In genomic region chr8:115400013-115400720, GRCm38 (mm10) we compare ENCODE assay signal across 19 mouse cellular contexts.
DNase-seq lines count a peak whose midpoint lies in the region; ATAC-seq lines count a peak whose summit lies in the region.
"Had no signal": no experiment of that assay in that cellular context is flagged by ENCODE, and none has a peak within 500 bp of the region (broad histone marks: within the 10 kb centered on the region; RNA-seq: fewer than 3 reads in every experiment).

No protein-coding gene starts in this region.

- no peaks in the 10 kb centered on the region for H3K27me3 ChIP-seq in heart, embryonic 16.5 days (ENCODE audit: control insufficient read depth, insufficient read depth, low read length)
- H3K27me3 ChIP-seq: forebrain, embryonic 15.5 days; liver, embryonic 12.5 days; midbrain, embryonic 15.5 days had no signal

- H3K36me3 ChIP-seq in heart, embryonic 16.5 days (ENCODE audit: control insufficient read depth, insufficient read depth): no peaks in the 10 kb centered on the region
- H3K36me3 ChIP-seq: forebrain, embryonic 15.5 days; liver, embryonic 12.5 days; midbrain, embryonic 15.5 days had no signal

- no peak overlapping the region for H3K4me2 ChIP-seq in heart, embryonic 16.5 days (ENCODE audit: low read depth, low read length)
- H3K4me2 ChIP-seq: forebrain, embryonic 15.5 days; liver, embryonic 12.5 days; lung, embryonic 14.5 days; midbrain, embryonic 15.5 days had no signal

- WGBS in heart, embryonic 16.5 days: 59% methylated on average over 15 of the region's 15 CpGs

- H3K4me3 ChIP-seq in heart, embryonic 16.5 days (ENCODE audit: low read length): no peak overlapping the region
- H3K4me3 ChIP-seq: erythroblast, embryonic 14.5 days; forebrain, embryonic 15.5 days; liver, embryonic 12.5 days; midbrain, embryonic 15.5 days had no signal

- H3K4me1 ChIP-seq in heart, embryonic 16.5 days (ENCODE audit: control insufficient read depth, insufficient read depth, low read length): no peaks in the 10 kb centered on the region
- H3K4me1 ChIP-seq: forebrain, embryonic 15.5 days; liver, embryonic 12.5 days; midbrain, embryonic 15.5 days had no signal

- ATAC-seq in heart, embryonic 16.5 days (replicated peaks; ENCODE audit: extremely low read depth, insufficient read depth, low FRiP score): peak; percentile 67
- ATAC-seq in activated CD4-positive, CD25-positive, alpha-beta regulatory T cell, adult 4 months: peak; percentile 33
- ATAC-seq: forebrain, embryonic 15.5 days; hindbrain, embryonic 16.5 days; liver, embryonic 12.5 days; midbrain, embryonic 15.5 days had no signal

- H3K27ac ChIP-seq in heart, embryonic 16.5 days (ENCODE audit: low read length): no peak overlapping the region
- H3K27ac ChIP-seq: forebrain, embryonic 15.5 days; liver, embryonic 12.5 days; midbrain, embryonic 15.5 days had no signal

- DNase-seq in heart, postnatal 4 days: no peak
- DNase-seq in naive thymus-derived CD4-positive, alpha-beta T cell, adult 2 months (ENCODE audit: low read depth): peak; percentile 73
- peak; percentile 60 for DNase-seq in thymus, postnatal 4 days
- DNase-seq in layer of hippocampus, adult 11-12 months (ENCODE audit: low spot score): no peak
- no peak for DNase-seq in kidney, adult 11 months
- DNase-seq: cerebellum, postnatal 10 days; kidney, adult 2 months; kidney, postnatal 36 days; layer of hippocampus, postnatal 36 days; lung, embryonic 14.5 days; lung, postnatal 4 days; right cerebral cortex, adult 18-20 months had no signal

- no peaks in the 10 kb centered on the region for H3K9me3 ChIP-seq in heart, embryonic 16.5 days (replicated peaks; ENCODE audit: control insufficient read depth, low read length)
- H3K9me3 ChIP-seq: forebrain, embryonic 15.5 days; liver, embryonic 12.5 days; midbrain, embryonic 15.5 days had no signal

- H3K9ac ChIP-seq in heart, embryonic 16.5 days (ENCODE audit: low read length): no peak overlapping the region
- H3K9ac ChIP-seq: forebrain, embryonic 15.5 days; liver, embryonic 12.5 days; lung, embryonic 14.5 days; midbrain, embryonic 15.5 days had no signal

Comparison
In these comparisons a context has a peak if more than half of its experiments do, and no peak if none do; other contexts are left out.
1. DNase-seq: peak in naive thymus-derived CD4-positive, alpha-beta T cell, adult 2 months (single experiment) and thymus, postnatal 4 days (single experiment); none in heart, postnatal 4 days (single experiment), layer of hippocampus, adult 11-12 months (single experiment) and kidney, adult 11 months (single experiment).